ENCODE assay signal across 10 mouse cellular contexts in genomic region chr2:19156176-19156575, GRCm38 (mm10). TPM values are rescaled to one million over a fixed set of nuclear protein-coding genes. Genes with fewer than 3 reads are reported as not detected.
A peak's percentile ranks its signal among the peaks of the same experiment; 100 is the strongest.
DNase-seq lines count a peak whose midpoint lies in the region; ATAC-seq lines count a peak whose summit lies in the region.
"Had no signal": no experiment of that assay in that cellular context is flagged by ENCODE, and none has a peak within 500 bp of the region (broad histone marks: within the 10 kb centered on the region; RNA-seq: fewer than 3 reads in every experiment).

No protein-coding gene starts in this region.

- DNase-seq in cerebellum, postnatal 10 days: peak; percentile 65 to 70
- no peak for DNase-seq in cerebellum, adult 11-12 months
- DNase-seq in midbrain, embryonic 14.5 days: peak; percentile 52
- peak; percentile 36 for DNase-seq in embryo, embryonic 10.5 days (ENCODE audit: low spot score)
- DNase-seq in splenic B cell, adult 2 months (ENCODE audit: low read depth, low spot score): peak; percentile 68
- no peak for DNase-seq in forebrain, embryonic 11.5 days (ENCODE audit: low spot score)
- no peak for DNase-seq in ovary, adult 18-20 months (ENCODE audit: low spot score)

- no peak overlapping the region for H3K27ac ChIP-seq in midbrain, embryonic 14.5 days (replicated peaks; ENCODE audit: low read depth, low read length)
- no peak overlapping the region for H3K27ac ChIP-seq in midbrain, embryonic 15.5 days
- H3K27ac ChIP-seq in forebrain, embryonic 11.5 days (ENCODE audit: low read depth, low read length): no peak overlapping the region
- H3K27ac ChIP-seq: lung, embryonic 15.5 days had no signal

- H3K4me1 ChIP-seq in midbrain, embryonic 14.5 days (ENCODE audit: control insufficient read depth, insufficient read depth, low read length): no peaks in the 10 kb centered on the region
- no peaks in the 10 kb centered on the region for H3K4me1 ChIP-seq in midbrain, embryonic 15.5 days
- no peaks in the 10 kb centered on the region for H3K4me1 ChIP-seq in forebrain, embryonic 11.5 days (replicated peaks; ENCODE audit: control insufficient read depth, insufficient read depth, low read length)
- H3K4me1 ChIP-seq: lung, embryonic 15.5 days had no signal

- ATAC-seq in midbrain, embryonic 14.5 days (ENCODE audit: low FRiP score, low TSS enrichment): no peak
- ATAC-seq in midbrain, embryonic 15.5 days (replicated peaks): no peak; the same call in 1 of the 2 replicates
- ATAC-seq in forebrain, embryonic 11.5 days (replicated peaks; ENCODE audit: low FRiP score): no peak

- no peak overlapping the region for H3K4me3 ChIP-seq in midbrain, embryonic 14.5 days (replicated peaks; ENCODE audit: low read depth, low read length)
- H3K4me3 ChIP-seq in midbrain, embryonic 15.5 days: no peak overlapping the region
- H3K4me3 ChIP-seq in forebrain, embryonic 11.5 days (ENCODE audit: low read depth, low read length): no peak overlapping the region
- H3K4me3 ChIP-seq: lung, embryonic 15.5 days had no signal

- 72% methylated on average over 4 of the region's 4 CpGs for WGBS in midbrain, embryonic 14.5 days
- WGBS in midbrain, embryonic 15.5 days: 75% methylated on average over 4 of the region's 4 CpGs
- 78% methylated on average over 4 of the region's 4 CpGs for WGBS in forebrain, embryonic 11.5 days

- no peaks in the 10 kb centered on the region for H3K27me3 ChIP-seq in midbrain, embryonic 14.5 days (ENCODE audit: control insufficient read depth, insufficient read depth, low read length)
- no peaks in the 10 kb centered on the region for H3K27me3 ChIP-seq in midbrain, embryonic 15.5 days (replicated peaks)
- no peaks in the 10 kb centered on the region for H3K27me3 ChIP-seq in splenic B cell, adult 2 months (ENCODE audit: control insufficient read depth, insufficient read depth, low read length, poor library complexity, severe bottlenecking)
- no peaks in the 10 kb centered on the region for H3K27me3 ChIP-seq in forebrain, embryonic 11.5 days (ENCODE audit: control insufficient read depth, insufficient read depth, low read length)
- H3K27me3 ChIP-seq: lung, embryonic 15.5 days had no signal

- H3K36me3 ChIP-seq in midbrain, embryonic 14.5 days (ENCODE audit: control insufficient read depth, insufficient read depth, low read length): no peaks in the 10 kb centered on the region
- H3K36me3 ChIP-seq in midbrain, embryonic 15.5 days (replicated peaks): no peaks in the 10 kb centered on the region
- H3K36me3 ChIP-seq in splenic B cell, adult 2 months (ENCODE audit: control insufficient read depth, insufficient read depth, low read length, poor library complexity, severe bottlenecking): no peaks in the 10 kb centered on the region
- no peaks in the 10 kb centered on the region for H3K36me3 ChIP-seq in forebrain, embryonic 11.5 days (ENCODE audit: control insufficient read depth, insufficient read depth, low read length)
- H3K36me3 ChIP-seq: lung, embryonic 15.5 days had no signal

- no peaks in the 10 kb centered on the region for H3K9me3 ChIP-seq in midbrain, embryonic 14.5 days (ENCODE audit: control insufficient read depth, low read length)
- no peaks in the 10 kb centered on the region for H3K9me3 ChIP-seq in midbrain, embryonic 15.5 days
- H3K9me3 ChIP-seq in forebrain, embryonic 11.5 days (ENCODE audit: control insufficient read depth, low read length): no peaks in the 10 kb centered on the region
- H3K9me3 ChIP-seq: lung, embryonic 15.5 days had no signal

- H3K9ac ChIP-seq in midbrain, embryonic 14.5 days (replicated peaks; ENCODE audit: low read length): no peak overlapping the region
- H3K9ac ChIP-seq in midbrain, embryonic 15.5 days: no peak overlapping the region
- H3K9ac ChIP-seq in forebrain, embryonic 11.5 days (ENCODE audit: low read length): no peak overlapping the region
- H3K9ac ChIP-seq: lung, embryonic 15.5 days had no signal

- H3K4me2 ChIP-seq in midbrain, embryonic 14.5 days (ENCODE audit: low read length): no peak overlapping the region
- no peak overlapping the region for H3K4me2 ChIP-seq in midbrain, embryonic 15.5 days
- no peak overlapping the region for H3K4me2 ChIP-seq in forebrain, embryonic 11.5 days (ENCODE audit: low read depth, low read length, severe bottlenecking)
- H3K4me2 ChIP-seq: lung, embryonic 15.5 days had no signal

RNA-seq across cellular contexts. Expression of gene Armc3, which starts 42.9 kb away (rescaled TPM):
- 1.1 and 1.6 TPM in 2 replicates for polyA plus RNA-seq in midbrain, embryonic 14.5 days (2014; fragmentation: Nextera tagmentation; extraction: Ambion mirVana)
- 1.3 and 1.7 TPM in 2 replicates for polyA plus RNA-seq in midbrain, embryonic 15.5 days (2015; fragmentation: Nextera tagmentation; extraction: Ambion mirVana)
- 0.49 and 0.59 TPM in 2 replicates for polyA plus RNA-seq in forebrain, embryonic 11.5 days (2014; fragmentation: Nextera tagmentation; extraction: Ambion mirVana)
- polyA plus RNA-seq: heart, embryonic 14.5 days had no signal

Comparison
In these comparisons a context has a peak if more than half of its experiments do, and no peak if none do; other contexts are left out.
1. DNase-seq: peak in cerebellum, postnatal 10 days (2 of 2), midbrain, embryonic 14.5 days (single experiment), embryo, embryonic 10.5 days (single experiment) and splenic B cell, adult 2 months (single experiment); none in cerebellum, adult 11-12 months (single experiment), forebrain, embryonic 11.5 days (single experiment) and ovary, adult 18-20 months (single experiment).